Mouse (Mus musculus) mature B cell (primary cell): Measurements from ENCODE around the gene Crb3.
"Not testable (repeated sequence)": the region's sequence is repeated elsewhere in the genome, so short reads cannot be mapped to it uniquely, and the experiment has no call there.

Experiments used
- in situ Hi-C: fragments of 300-500 bp; cut with MboI; formaldehyde crosslinking; loops from 2 replicates; pipeline ENCODE4 v1.14.3; 2019

Crb3 gene

DNA sequence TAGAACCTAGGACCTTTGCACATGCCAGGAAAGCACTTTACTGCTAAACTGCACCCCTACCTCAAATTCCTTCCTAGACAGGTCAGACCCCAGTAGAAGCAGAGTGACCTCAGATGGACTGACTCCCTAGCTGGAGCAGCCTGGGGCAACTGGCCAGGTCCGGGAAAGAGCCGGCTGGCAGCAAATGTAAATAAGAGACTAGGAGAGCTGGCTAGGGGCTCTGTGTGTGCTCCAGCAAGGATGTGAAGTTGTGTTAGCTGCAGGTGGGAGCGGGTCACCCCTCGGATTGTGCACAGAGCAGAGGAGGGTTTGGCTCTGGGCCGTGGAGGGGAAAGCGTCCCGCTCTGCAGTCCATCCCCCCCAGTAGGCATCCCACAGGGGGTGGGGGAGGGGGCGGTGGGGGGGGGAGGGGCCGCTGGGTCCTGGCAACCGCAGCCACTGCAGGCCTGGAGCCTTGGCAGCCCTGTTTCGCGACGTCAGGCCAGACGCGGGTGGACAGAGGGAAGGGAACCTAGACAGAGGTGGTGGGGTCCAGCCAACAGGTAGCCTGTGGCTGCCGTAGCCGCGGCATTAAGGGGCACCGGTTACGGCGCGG, at the start of gene Crb3:
Gene Crb3 (plus strand): TSS at position 215 of the 595 bp plus-strand sequence.
- in situ Hi-C loops = no loop called here

DNA sequence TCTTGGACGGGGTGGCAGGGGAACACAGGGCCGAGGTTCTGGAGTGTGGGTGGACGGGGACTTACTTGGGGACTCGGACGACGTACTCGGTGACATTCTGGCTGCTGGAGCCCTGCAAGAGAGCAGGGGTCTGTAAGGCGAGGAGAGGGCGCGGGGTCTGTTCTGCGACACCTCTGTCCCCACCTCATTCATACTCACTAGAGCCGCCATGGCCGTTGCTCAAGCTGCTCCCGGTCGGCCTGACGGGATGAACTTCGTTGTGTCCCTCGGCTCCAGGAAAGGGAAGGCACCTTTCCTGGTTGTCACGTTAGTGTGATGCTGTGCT, 48.0 kb upstream of the Crb3 start:
- in situ Hi-C loops = no loop called here

DNA sequence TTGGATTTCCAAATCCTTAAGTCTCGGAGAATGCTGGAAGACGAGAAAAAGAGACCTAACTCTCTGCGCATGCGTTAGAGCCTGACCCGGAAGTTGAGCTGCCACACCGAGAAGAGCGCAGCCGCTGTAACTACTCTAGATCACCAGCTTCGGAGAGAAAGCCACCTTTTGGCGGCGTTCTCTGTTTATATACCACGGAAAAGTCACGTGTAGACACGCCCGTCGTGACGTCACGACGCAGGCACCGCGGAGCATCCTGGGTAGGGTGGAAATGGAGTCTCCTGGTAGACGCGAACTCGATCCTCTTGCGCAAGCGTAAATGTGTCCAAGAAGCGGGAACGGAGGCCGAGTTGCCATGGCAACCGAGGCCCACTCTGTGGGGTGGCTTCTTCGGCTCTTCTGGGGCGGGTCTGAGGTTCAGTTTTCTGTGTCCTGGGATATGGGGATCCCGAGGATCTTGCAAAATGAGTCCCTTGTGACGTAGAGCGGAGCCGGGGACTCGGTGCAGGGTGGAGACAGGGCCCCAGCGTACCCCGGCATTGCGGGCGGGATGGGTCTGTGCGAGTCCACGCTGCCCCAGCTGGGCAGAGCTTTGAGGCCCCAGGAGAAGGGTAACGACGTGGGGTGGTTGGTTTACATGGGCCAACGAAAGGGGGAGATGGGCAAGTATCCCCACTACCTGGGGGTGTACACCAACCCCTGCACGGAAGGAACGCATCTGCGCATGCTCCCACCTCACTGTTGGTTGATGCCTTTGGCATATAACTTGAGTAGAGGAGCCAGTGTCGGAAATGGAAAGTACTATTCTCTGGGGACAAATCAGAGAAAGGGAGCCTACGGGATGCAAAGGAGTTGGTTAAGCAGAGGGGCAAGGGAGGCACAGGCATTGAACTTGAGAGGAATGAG, 47.4 kb upstream of the Crb3 start, which contains the start of the genes Gtf2f1 and Gm17949:
Gene Gtf2f1 (minus strand): TSS at position 53 of the 906 bp plus-strand sequence.
Gene Gm17949 (plus strand): TSS at position 234 of the 906 bp plus-strand sequence.
- in situ Hi-C loops = no loop called here

DNA sequence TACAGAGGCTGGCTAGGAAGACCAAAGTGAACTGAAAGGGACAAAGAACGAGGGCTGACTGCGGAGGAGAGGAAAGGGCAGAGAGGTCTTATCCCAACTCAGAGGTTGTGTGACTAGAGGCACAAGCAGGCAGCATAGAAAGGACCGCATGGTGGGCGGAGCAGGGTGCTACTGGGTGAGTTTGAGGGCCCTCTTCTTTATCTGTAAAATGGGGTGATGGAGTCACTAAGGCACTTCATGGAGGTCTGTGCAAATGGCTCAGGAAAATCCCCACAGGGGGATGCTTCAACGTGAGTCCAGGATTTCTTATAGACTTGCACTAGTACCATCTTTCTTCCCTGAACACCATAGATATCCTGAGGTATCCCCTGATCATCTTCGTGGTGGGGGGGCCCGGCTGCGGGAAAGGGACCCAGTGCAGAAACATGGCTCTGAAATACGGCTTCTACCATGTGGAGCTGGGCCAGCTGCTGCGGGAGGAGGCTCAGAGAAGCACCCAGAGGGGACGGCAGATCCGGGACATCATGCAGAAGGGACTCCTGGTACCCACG, 46.6 kb upstream of the Crb3 start:
- in situ Hi-C loops = no loop called here

- in situ Hi-C loops = no loop called here
Observed at GRCm38 (mm10) chr17:57019693-57020092, 39.2 kb upstream of the Crb3 start.

- in situ Hi-C loops = no loop called here
Observed at GRCm38 (mm10) chr17:57020960-57021359, 37.9 kb upstream of the Crb3 start.

GRCm38 (mm10) chr17:57027471-57027870, 31.4 kb upstream of the Crb3 start:
- in situ Hi-C loops = no loop called here

DNA sequence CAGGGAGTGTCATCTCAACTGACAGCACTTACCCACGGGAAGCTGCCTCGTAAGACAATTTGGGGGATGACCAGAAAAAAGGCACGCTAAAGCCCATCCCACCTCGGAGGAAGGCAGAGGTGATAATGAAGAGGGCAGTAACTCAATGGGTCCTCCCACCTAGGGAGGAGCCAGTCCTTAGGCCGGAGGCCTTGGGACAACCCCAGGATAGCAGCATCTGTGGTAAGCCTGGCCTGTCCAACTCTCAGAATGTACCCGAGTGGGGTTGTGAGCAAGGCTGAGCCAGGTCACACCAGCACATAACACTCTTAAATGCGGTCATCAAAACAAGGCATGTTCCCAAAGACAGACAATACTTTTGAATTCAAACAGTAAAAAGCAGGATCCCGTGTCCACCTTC, 29.2 kb upstream of the Crb3 start:
- in situ Hi-C loops = no loop called here

- in situ Hi-C loops = no loop called here
Observed at GRCm38 (mm10) chr17:57030931-57031660, 27.8 kb upstream of the Crb3 start, which contains the start of gene Khsrp. TSS of gene Khsrp (minus strand) at chr17:57031522.

DNA sequence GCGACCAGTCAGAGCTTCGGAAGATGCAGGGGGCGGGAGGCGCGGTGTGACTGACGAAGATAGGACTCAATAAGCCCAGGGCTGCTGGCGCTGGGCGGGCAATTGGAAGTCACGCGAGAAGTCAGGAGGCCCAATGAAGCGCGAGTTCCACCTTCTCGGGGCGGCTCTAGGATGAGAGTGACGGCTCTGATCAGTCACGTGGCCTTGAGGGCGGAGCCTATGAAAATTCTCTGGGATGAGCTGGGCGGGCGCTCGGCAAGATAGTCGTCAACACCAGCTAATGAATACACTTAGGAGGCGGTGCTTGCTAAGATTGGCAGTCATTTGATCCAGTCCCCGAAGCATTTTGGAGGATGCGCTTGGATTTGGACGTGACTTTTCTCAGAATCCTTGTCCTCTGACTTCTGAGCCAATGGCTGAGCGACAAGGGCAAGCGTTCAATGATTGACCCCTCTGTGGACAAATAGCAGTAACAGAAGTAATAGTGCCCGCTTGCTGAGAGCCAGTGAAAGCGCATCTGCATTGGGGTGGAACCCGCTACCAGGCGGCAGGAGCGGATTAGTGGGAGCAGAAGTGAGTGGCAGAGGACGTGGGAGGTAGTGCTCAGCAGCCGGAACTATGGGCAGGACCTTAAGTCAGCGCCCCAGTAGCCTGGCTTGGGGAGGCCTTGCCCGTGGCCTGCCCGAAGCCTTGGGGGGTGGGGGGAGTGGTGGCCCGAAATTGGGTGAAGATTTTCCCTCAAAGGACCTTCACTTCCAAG, 27.1 kb upstream of the Crb3 start:
- in situ Hi-C loops = no loop called here

DNA sequence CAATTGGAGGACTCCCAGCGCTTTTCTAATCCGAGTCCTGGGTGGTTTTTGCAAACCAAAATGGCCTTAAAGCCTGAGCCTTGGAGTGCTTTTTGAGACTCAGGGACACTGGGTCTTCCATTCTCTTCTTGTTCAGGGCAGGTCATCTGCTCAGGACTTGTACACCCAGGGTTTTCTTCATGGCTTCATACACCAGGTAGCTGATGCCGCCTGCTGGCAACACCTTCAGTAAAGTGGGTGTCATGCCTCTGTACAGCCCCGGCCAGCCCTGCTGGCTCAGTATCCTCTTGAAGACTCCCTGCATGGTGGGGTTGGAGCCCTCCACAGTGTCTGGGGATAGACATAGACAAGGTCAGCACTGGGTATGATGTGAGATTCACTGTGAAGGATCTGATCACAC, 26.1 kb upstream of the Crb3 start:
- in situ Hi-C loops = no loop called here

- in situ Hi-C loops = no loop called here
Observed at GRCm38 (mm10) chr17:57038978-57039377, 19.9 kb upstream of the Crb3 start.

DNA sequence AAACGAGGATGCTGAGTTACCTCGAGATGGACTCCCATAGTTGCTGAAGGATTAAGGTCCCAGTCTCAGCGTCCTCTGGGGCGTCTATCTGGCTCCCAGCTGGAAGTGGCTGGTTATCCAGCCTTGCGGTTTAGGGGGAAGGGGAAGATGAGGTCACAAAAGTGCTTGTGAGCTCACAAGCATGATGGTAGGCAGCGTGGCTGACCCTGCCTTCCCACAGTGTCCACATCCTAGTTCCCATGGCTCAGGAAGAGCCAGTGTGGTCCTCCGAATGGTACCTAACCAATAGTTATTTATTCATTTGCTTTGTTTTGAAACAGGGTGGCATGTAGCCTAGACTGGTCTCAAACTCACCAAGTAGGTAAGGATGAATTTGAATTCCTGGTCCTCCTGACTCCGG, 17.4 kb upstream of the Crb3 start, which contains the start of gene Slc25a41:
Gene Slc25a41 (minus strand): TSS at position 101 of the 400 bp plus-strand sequence.
- in situ Hi-C loops = no loop called here

DNA sequence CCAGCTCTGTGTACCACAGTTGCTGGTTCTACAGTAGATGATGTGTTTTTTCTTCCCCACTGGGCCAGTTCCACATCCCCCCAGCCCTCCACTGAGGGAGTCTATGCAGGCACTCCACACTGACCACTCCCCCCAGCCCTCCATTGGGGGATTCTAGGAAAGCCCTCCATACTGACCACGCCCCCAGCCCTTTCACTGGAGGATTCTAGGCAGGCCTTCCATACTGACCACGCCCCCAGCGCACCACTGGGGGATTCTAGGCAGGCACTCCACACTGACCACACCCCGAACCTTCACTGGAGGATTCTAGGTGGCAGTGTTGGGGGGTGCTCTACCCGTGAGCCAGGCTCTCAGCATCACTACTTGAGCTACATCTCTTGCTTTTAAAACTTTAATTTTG, 11.5 kb upstream of the Crb3 start:
- in situ Hi-C loops = no loop called here

DNA sequence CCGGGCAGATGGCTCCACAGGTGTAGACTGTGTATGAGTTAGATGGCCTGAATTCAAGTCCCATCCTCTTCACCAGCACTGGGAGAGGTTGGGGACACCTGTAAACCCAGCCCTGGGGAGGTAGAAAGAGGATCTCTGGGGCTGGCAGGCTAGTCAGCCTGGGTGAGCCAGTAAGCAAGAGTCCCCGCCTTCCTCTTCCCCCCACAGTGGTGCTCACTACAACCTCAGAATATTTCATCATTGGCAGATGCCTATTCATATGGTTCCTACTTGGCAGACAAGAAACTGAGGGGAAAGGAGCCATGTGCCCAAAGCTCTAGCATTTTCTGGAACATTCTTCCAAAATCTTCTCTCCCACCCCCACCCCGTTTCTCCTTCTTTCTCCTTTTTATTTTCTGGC, 10.1 kb upstream of the Crb3 start:
- in situ Hi-C loops = no loop called here

GRCm38 (mm10) chr17:57051679-57052078, 7.2 kb upstream of the Crb3 start:
- in situ Hi-C loops = not testable (repeated sequence)

GRCm38 (mm10) chr17:57056246-57056645, 2.7 kb upstream of the Crb3 start:
- in situ Hi-C loops = no loop called here

- in situ Hi-C loops = no loop called here
Observed at GRCm38 (mm10) chr17:57059486-57059977, 627 bp downstream of the Crb3 start, which contains the start of gene Slc25a23. TSS of gene Slc25a23 (minus strand) at chr17:57059863.

- in situ Hi-C loops = no loop called here
Observed at GRCm38 (mm10) chr17:57060231-57060801, 1.4 kb downstream of the Crb3 start.

- in situ Hi-C loops = no loop called here
Observed at GRCm38 (mm10) chr17:57061069-57061468, 2.2 kb downstream of the Crb3 start.
